Mouse (Mus musculus) cerebellum, adult 8-10 months (tissue): ENCODE measurements around the gene Tmem192.

ENCODE experiments used
- DNase-seq: peaks from one replicate; pipeline ENCODE4 v3.0.0; 2022

Gene Tmem192

DNA sequence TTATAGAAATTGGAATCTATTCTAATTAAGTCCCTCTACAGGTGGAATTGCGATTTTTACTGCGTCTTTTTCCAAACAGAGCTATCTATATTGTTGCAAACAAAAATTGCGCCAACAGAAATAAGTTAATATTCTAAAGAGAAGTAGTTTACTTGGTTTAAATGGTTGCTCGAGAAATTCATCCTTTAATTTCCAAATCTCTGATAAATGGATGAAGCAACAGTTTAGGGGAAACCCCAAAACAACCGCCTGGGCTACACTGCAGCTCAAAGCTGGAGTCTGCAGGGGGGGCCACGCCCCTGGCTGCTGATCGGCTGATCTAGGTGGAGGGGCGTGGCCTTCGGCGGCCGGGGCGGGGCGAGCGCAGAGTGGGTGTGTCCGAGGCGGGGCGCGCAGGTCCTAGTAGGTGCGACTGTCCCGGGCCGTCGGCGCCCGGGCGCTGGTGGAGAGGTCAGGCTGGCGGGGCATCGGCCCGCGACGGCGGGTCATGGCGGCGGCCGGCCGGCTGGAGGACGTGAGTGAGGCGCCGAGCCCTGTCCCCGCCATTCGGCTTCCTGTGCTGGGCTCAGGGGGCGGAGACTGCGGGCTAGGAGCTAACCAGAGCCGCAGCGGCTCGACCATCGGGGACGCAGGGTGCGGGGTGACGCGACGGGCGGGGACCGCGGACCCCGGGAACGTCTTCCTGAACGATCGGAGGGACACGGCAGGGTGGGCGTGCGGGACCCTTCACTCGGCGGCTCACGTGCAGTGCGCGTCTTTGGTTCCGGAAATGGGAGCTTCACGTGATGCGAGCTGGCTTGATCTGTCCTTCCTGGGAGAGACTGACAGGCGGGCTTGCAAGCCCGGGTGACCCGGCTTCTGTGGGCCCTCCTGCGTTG is at the start of gene Tmem192:
TSS of gene Tmem192 (plus strand) at position 366 of the 878 bp plus-strand sequence.
- peak; percentile 99 for DNase-seq

- DNase-seq: no peak
Observed at GRCm38 (mm10) chr8:64898710-64899109, 48.3 kb upstream of the Tmem192 start.

DNA sequence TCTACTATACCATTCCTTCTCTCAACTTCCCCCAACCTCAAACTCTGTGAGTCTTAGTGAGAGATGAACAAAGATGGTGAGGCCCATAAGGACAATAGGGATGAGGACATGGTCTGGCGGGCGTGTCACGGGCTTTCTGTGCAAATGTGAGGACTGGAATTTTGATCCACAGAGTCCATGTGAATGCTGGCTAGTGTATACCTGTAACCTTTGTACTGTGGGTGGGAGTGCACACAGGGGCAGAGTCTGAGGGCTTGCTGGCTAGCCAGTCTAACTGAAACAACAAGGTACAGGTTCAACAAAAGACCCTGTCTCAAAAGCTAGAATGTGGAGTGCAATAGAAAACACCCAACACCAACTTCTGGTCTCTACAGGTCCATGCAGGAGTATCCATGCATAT is 46.3 kb upstream of the Tmem192 start:
- DNase-seq: no peak

DNA sequence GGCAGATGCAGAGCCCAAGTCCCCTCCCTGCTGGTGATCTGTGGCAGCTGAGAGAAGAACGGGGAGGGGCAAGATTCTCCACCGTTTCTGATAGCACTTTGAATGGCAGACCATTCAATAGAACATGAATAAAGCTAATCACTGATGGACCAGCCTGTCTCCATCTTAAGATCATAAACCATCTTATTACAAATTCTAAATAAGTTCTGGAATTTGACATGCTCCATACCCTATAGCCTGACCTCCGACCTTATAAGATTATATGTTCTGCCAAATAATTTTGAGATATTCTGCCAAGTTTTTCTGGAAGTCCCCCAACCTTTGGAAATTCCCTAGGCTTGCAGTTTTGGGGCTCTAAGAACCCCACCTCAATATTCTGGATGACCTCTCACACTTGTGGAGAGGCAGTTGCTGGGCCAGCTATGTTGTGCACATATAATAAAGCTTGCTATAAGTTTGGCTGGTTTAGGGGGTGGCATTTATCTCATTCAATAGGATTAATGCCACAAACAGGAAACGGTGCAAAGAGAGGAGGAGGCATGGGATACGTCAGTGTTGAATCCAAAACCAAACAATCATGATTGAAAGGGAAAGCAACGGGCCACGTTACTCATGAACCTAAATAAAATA is 45.3 kb upstream of the Tmem192 start:
- no peak for DNase-seq

- DNase-seq: no peak
Observed at GRCm38 (mm10) chr8:64902191-64902590, 44.8 kb upstream of the Tmem192 start.

DNA sequence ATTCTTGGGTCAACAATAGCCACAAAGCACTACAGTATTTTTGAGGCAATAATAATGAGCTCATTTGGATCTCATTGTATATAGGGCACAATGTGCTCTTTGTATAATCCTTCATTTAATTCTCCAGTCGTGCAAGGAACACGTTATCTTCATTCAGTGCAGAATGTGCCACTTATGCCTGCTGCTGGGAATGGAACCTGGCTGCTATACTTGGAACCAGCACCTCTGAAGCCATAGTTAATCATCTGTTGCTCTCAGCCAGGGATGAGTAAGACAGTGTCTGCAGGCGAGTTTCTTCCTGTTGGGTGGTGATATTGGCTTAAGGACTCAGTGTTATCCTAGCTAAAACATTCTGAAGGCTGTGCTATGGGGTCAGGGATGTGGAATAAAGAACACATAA is 43.2 kb upstream of the Tmem192 start:
- DNase-seq: no peak

DNA sequence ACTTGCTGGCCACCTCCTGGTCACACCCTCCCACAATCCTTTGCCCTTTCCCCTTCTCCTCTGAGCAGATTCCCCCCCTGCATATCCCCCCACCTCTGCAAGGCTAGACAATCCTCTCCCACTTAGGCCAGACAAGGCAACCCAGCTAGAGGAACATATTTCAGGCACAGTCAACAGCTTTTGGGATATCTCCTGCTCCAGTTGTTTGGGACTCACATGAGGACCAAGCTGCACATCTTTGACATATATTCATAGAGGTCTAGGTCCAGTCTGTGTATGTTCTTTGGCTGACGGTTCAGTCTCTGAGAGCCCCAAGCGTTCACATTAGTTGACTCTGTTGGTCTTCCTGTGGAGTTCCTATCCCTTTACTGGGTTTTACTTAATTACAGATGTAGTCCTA is 37.0 kb upstream of the Tmem192 start:
- no peak for DNase-seq

DNA sequence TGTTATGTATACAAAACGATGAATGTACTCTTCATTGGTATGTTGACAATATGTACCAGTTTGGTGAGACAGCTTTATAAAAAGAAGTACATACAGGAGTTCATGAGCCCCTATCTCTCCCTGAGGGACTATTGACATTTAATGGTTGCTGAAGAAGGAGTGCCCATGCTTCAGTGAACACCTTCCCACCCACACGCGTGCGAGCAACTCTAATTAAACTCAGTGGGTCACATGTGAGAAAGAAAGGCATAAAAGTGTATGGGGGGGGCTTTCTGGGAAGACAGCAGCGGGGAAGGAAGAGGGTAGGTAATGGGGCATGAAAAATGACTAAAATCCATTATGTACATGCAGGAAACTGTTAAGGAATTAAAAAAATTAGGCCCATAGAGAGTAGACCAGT is 30.2 kb upstream of the Tmem192 start:
- DNase-seq: no peak

- no peak for DNase-seq
Observed at GRCm38 (mm10) chr8:64923329-64923728, 23.7 kb upstream of the Tmem192 start.

GRCm38 (mm10) chr8:64925762-64926161 is 21.2 kb upstream of the Tmem192 start:
- no peak for DNase-seq

DNA sequence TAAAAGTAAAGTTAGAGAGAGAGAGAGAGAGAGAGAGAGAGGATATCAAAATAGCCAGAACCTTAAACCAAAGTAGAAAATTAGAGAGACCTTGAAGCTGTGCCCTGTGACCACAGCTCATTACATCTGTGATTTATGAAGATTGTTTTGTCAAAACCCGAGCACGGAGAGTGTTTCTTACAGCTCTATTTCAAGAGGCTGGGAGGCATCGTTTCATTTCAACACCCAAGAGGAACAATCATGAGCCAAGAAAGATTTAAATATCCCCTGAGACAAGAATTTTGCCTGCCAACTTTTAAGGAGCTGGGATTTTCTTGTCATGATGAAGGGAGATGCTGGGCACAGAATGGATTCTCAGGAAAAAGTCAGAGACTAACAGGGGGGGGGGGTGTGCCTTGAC is 20.6 kb upstream of the Tmem192 start:
- no peak for DNase-seq

DNA sequence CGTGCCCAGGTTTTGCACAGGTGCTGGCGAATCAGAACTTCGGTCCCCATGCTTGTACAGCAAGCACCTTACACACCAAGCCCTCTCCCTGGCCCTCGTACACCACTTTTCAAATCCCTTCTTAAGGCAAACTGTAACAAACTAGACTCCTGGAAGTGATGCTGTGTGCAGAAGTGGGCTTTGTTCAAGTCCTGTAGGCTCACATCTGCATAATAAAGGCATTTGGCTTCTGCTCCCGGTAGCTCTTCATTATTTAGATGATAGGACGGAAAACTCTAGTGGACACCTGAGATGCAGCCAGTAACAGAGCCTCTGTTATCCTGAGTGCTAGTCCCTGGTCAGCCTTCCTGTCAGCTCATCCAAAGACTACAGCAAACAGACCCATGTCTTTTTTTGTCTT is 18.0 kb upstream of the Tmem192 start:
- no peak for DNase-seq

GRCm38 (mm10) chr8:64934997-64935396 is 12.0 kb upstream of the Tmem192 start:
- no peak for DNase-seq

- no peak for DNase-seq
Observed at GRCm38 (mm10) chr8:64941019-64941418, 6.0 kb upstream of the Tmem192 start.

- DNase-seq: peak; percentile 83
Observed at GRCm38 (mm10) chr8:64941495-64941894, 5.5 kb upstream of the Tmem192 start.

GRCm38 (mm10) chr8:64942946-64943345 is 4.0 kb upstream of the Tmem192 start:
- no peak for DNase-seq

DNA sequence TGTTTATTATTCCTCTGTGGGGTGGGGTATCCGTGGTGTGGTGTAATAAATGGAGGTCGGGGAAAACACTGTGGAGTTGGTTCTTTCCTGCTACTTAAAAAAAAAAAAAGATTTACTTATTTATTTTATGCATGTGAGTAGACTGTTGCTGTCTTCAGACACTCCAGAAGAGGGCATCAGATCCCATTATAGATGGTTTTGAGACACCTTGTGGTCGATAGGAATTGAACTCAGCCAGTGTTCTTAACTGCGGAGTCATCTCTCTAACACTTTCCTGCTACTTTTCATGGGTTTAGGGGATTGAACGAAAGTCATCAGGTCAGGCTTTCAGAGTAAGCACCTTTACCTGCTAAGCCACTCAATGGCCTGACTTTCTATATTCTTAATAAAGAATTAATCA is 2.2 kb upstream of the Tmem192 start:
- DNase-seq: no peak

- no peak for DNase-seq
Observed at GRCm38 (mm10) chr8:64945606-64946005, 1.4 kb upstream of the Tmem192 start.

GRCm38 (mm10) chr8:64946441-64946819 is 555 bp upstream of the Tmem192 start:
- DNase-seq: no peak

DNA sequence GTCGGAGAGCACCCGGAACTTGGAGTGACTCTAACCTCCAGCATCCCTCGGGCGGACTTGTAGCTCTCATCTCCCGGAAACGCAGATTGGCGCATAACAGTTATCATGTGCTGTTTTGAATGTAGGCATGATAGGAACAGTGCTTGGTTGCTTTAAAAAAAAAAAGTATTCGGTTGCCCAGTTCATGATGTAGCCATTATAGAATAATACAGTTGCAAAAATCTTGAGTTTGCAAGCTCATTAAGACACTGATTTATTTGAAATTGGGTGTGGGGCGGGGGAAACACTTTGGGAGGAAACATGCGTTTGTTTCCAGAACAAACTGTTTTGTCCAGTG is 681 bp downstream of the Tmem192 start:
- DNase-seq: no peak

GRCm38 (mm10) chr8:64948371-64948770 is 1.4 kb downstream of the Tmem192 start:
- DNase-seq: peak; percentile 31

- DNase-seq: no peak
Observed at GRCm38 (mm10) chr8:64952101-64952500, 5.1 kb downstream of the Tmem192 start.

DNA sequence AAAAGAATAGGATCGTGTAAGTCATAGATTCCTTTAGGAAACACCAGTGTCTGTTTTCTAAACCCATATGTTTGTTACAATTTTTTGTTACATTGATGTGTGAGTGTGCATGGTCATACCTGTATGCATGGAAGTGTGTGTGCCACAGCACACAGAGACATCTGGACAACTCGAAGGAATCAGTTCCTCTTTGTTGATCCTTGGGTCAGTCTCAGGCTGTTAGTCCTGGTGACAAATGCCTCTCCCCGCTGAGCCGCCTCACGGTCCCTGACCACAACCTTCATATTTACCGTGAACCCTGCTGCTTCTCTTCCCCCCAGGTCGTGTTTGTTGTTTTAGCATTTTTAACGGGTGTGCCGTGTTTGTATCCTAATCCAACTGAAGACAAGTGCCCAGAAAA is 12.0 kb downstream of the Tmem192 start:
- no peak for DNase-seq

DNA sequence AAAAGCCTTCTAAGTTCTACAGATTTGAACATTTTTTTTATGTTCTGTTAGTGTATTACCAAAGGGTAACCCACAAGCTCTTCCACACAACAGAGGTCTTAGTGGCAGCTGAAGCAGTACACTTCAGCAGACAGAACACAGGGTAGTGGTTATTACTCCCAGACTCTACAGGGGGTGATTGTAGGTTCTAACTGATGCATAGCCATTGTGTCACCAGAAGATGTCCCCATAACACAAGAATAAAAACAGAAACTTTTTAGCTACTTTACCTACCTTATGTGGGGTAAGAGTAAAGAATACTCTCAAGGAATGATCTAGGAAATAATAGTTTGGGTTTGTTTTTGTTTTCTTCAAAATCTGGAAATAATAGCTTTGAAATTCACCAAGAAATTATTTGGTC is 15.9 kb downstream of the Tmem192 start:
- no peak for DNase-seq
